Mouse (Mus musculus) cerebellum, adult 2 months (tissue): Measurements from ENCODE around the gene Bcas2.

Source experiments
- CTCF ChIP-seq: fragments of 200-500 bp; IDR thresholded peaks from 2 replicates; pipeline ENCODE4 v1.5.1; 2011; ENCODE audit warnings: low read depth, mild to moderate bottlenecking, control low read depth, low read length, moderate library complexity, borderline replicate concordance; ENCODE audit not compliant: insufficient read depth
- POLR2A ChIP-seq: fragments of 200-500 bp; IDR thresholded peaks from 2 replicates; pipeline ENCODE4 v1.6.1; 2011; ENCODE audit warnings: low read length, control low read depth, borderline replicate concordance; ENCODE audit not compliant: insufficient read depth

GRCm38 (mm10) chr3:103136414-103137077 lies 34.9 kb upstream of the Bcas2 start:
- no peak for TF ChIP-seq CTCF
- no peak for TF ChIP-seq POLR2A
